Mouse (Mus musculus): ENCODE data around the gene P3h4.

The P3h4 gene

GRCm38 (mm10) chr11:100408835-100409462 lies 5.7 kb downstream of the P3h4 start:
- DNase-seq (ENCODE audit: low spot score in 2 of 2): no peak

GRCm38 (mm10) chr11:100408076-100408834 lies 6.4 kb downstream of the P3h4 start:
- peak; percentile 44 to 50 for DNase-seq (ENCODE audit: low spot score in 2 of 2)

- no peak for DNase-seq (ENCODE audit: low spot score in 2 of 2)
Measured at GRCm38 (mm10) chr11:100406995-100407705, 7.5 kb downstream of the P3h4 start.

GRCm38 (mm10) chr11:100406273-100406672 lies 8.4 kb downstream of the P3h4 start:
- DNase-seq (ENCODE audit: low spot score in 2 of 2): no peak

- no peak for DNase-seq (ENCODE audit: low spot score in 2 of 2)
Measured at GRCm38 (mm10) chr11:100404456-100405074, 10.1 kb downstream of the P3h4 start.

- DNase-seq (ENCODE audit: low spot score in 2 of 2): no peak
Measured at GRCm38 (mm10) chr11:100403445-100404134, 11.0 kb downstream of the P3h4 start.

GRCm38 (mm10) chr11:100402682-100403081 lies 12.0 kb downstream of the P3h4 start:
- no peak for DNase-seq (ENCODE audit: low spot score in 2 of 2)

- DNase-seq (ENCODE audit: low spot score in 2 of 2): no peak
Measured at GRCm38 (mm10) chr11:100402240-100402639, 12.4 kb downstream of the P3h4 start.

- DNase-seq (ENCODE audit: low spot score in 2 of 2): peak; percentile 17 to 22
Measured at GRCm38 (mm10) chr11:100400842-100401241, 13.8 kb downstream of the P3h4 start.

GRCm38 (mm10) chr11:100399727-100400538 lies 14.7 kb downstream of the P3h4 start:
- no peak for DNase-seq (ENCODE audit: low spot score in 2 of 2)

GRCm38 (mm10) chr11:100399320-100399719 lies 15.3 kb downstream of the P3h4 start:
- peak; percentile 55 to 63 for DNase-seq (ENCODE audit: low spot score in 2 of 2)

GRCm38 (mm10) chr11:100398517-100398916 lies 16.1 kb downstream of the P3h4 start:
- DNase-seq (ENCODE audit: low spot score in 2 of 2): no peak

- DNase-seq (ENCODE audit: low spot score in 2 of 2): peak; percentile 98
Measured at GRCm38 (mm10) chr11:100397600-100398389, 16.8 kb downstream of the P3h4 start, which contains the start of gene Jup. Jup (minus strand) TSS chr11:100397763.

- DNase-seq (ENCODE audit: low spot score in 2 of 2): peak; percentile 50
Measured at GRCm38 (mm10) chr11:100396886-100397599, 17.6 kb downstream of the P3h4 start.

GRCm38 (mm10) chr11:100395861-100396631 lies 18.6 kb downstream of the P3h4 start:
- DNase-seq (ENCODE audit: low spot score in 2 of 2): no peak

GRCm38 (mm10) chr11:100395200-100395599 lies 19.4 kb downstream of the P3h4 start:
- DNase-seq (ENCODE audit: low spot score in 2 of 2): no peak

GRCm38 (mm10) chr11:100394353-100395074 lies 20.1 kb downstream of the P3h4 start:
- no peak for DNase-seq (ENCODE audit: low spot score in 2 of 2)

- no peak for DNase-seq (ENCODE audit: low spot score in 2 of 2)
Measured at GRCm38 (mm10) chr11:100393733-100394132, 20.9 kb downstream of the P3h4 start.

Measured in spleen, postnatal 36 days (tissue).